Mouse (Mus musculus) bone marrow, adult 2 months (tissue): ENCODE data around the gene Erg28. TPM values are rescaled to one million over a fixed set of nuclear protein-coding genes. Genes with fewer than 3 reads are reported as not detected.

Source experiments
- H3K27ac ChIP-seq: fragments of 200-500 bp; 2 replicates; pipeline ENCODE4 v1.5.1; 2012; ENCODE audit warnings: low read depth, mild to moderate bottlenecking, control low read depth, inconsistent platforms, low read length; ENCODE audit not compliant: control insufficient read depth, poor library complexity, insufficient read depth
- H3K4me1 ChIP-seq: fragments of 200-500 bp; 2 replicates; pipeline ENCODE4 v1.6.1; 2011; ENCODE audit warnings: low read length; ENCODE audit not compliant: control insufficient read depth, insufficient read depth
- H3K4me3 ChIP-seq: fragments of 200-500 bp; replicated peaks from 2 replicates; pipeline ENCODE3; 2011; ENCODE audit warnings: mild to moderate bottlenecking, low read depth, low read length, control low read depth; ENCODE audit not compliant: control insufficient read depth
- CTCF ChIP-seq: fragments of 200-500 bp; IDR thresholded peaks from 2 replicates; pipeline ENCODE4 v1.5.1; 2011; ENCODE audit warnings: low read length, control low read depth; ENCODE audit not compliant: control insufficient read depth, insufficient read depth
- POLR2A ChIP-seq: fragments of 200-500 bp; IDR thresholded peaks from 2 replicates; pipeline ENCODE4 v1.6.1; 2011; ENCODE audit warnings: low read depth, mild to moderate bottlenecking, control low read depth, low read length, borderline replicate concordance; ENCODE audit not compliant: control insufficient read depth
- WGBS: fragments of 180-500 bp; shearing (Covaris S2); methylation state at CpG from one replicate; pipeline ENCODE4 v1.1.7; 2018; 5-methylcytosine and 5-hydroxymethylcytosine counted together
- polyA plus RNA-seq: library from polyadenylated mRNA; stranded (reverse); fragments of >200 nt; gene quantifications from 2 replicates; pipeline ENCODE4 v1.2.4, GENCODE M21; 2011; ENCODE audit warnings: low replicate concordance; ENCODE audit not compliant: missing spikeins, insufficient read depth, insufficient read length

Erg28 gene
- polyA plus RNA-seq, 1 experiment: 34.8 TPM

DNA sequence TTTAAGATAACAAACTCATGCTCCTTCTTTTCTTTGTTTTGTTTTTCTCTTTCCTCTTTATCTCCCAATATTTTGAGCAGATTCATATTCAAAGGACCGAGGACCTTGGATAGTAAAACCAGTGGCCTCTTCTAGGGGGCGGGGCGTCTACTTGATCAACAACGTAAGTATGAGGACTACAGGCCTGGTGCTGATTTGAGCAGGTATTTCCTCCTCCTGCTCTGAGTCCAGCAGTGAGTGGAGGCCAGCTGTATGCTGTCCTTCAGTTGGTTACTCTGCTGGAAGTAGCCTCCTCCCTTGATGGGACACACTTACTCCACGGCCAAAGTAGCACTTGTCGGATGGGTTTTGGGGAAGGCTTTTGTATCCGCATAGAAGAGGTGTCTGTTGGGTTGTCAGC, 33.0 kb upstream of the Erg28 start:
- Histone ChIP-seq H3K27ac (no peak overlapping the region), H3K4me1 (no peaks in the 10 kb centered on the region), H3K4me3 (no peak overlapping the region)
- 90% methylated on average over 7 of the region's 7 CpGs for WGBS
- no peak for TF ChIP-seq CTCF
- no peak for TF ChIP-seq POLR2A

DNA sequence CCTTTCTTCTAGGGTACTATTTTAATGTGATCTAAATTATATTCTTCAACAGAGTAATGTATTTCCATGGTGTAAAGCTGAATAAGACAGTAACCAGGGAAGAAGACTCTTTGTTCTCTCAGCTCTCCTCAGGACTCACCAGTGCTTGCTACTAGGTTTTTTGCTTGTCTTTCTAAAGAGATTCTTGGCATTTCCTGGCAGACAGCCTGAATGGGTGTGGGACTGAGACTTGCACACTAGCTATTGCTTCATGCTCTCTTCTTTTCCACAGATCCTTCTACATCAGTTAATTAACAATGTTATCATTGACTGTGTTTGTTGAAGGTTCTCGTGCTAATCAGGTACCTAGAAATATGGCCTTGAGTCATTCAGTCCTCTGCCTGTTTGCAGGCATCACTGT, 29.9 kb upstream of the Erg28 start:
- WGBS: 73% methylated on average over 1 of the region's 1 CpGs
- Histone ChIP-seq H3K4me1 (no peaks in the 10 kb centered on the region), H3K27ac (no peak overlapping the region), H3K4me3 (no peak overlapping the region)
- no peak for TF ChIP-seq POLR2A
- TF ChIP-seq CTCF: no peak

DNA sequence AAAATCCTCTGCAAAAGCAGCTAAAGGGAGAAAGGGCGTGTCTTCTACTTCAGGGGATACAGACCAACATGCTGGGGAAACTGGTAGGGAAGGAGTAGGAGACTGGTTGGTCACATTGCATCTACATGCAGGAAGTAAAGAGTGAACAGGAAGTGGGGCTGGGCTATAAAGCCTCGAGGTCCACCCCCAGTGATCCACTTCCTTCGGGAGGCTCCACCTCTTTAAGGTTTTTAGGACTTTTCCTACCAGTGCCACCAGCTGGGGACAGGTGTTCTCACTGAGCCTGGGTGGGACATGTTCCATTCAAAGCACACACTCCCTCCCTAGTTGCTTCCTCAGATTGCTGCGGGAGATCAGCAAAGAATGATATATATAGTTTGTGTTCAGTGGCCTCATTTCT, 29.5 kb upstream of the Erg28 start:
- no peak overlapping the region for H3K4me3 ChIP-seq
- no peak for TF ChIP-seq POLR2A
- TF ChIP-seq CTCF: no peak
- no peaks in the 10 kb centered on the region for H3K4me1 ChIP-seq
- no peak overlapping the region for H3K27ac ChIP-seq
- WGBS: 69% methylated on average over 4 of the region's 4 CpGs

DNA sequence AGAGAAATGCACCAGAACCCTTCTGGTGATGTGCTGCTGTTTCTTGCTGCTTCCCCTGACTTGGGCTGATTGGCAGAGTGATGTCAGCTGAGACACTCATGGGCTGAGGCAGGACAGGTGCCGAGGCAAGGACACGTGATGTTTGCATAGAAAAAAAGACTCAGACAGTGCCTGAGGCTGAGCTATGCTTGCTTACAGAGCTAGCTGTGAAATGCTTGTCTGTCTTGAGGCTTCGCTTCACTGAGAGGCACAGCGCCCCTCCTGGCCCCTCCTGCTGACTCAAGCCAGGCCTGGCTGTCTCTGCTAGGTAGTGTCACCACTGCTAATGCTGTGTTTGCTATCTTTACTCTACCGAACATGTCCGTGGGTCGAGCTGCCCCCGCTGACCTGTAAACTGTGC, 26.3 kb upstream of the Erg28 start:
- no peak overlapping the region for H3K4me3 ChIP-seq
- no peaks in the 10 kb centered on the region for H3K4me1 ChIP-seq
- TF ChIP-seq POLR2A (no peak), CTCF (no peak)
- 90% methylated on average over 8 of the region's 8 CpGs for WGBS
- H3K27ac ChIP-seq: no peak overlapping the region

DNA sequence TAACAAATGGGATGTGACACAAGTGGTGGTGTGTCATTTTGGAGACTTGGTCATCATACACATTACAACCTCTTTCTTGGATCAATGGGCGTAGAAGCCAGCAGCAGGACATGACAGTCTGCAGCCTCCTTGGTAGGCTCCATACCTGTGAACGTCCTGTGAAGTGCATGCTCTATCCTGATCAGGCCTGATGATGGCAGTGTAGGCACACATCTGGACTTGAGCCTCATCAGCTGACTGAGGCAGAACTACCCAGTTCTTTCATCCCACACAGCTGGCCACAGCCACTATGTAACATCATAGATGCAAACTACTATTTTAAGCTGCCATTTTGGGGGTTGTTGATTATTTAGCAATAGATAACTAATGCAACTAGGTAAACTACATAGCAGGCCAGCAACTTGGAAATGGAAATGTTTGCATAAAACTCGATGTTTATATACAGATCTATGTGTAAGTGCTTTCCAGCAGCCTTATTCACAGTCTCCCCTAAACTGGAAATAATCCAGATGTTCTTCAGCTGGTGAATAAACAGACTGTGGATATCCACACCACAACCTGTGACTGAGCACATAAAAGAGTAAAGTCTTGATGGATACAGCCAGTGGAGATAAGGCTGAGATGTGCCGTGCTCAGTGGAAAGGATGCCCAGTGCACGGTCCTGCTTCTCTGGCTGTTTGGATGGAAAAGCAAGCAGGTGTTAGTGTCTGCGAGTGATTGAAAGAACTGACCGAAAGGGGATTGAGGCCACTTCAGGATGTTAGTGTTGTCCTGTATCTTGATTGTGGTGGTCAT, 24.0 kb upstream of the Erg28 start:
- Histone ChIP-seq H3K4me3 (no peak overlapping the region), H3K27ac (no peak overlapping the region), H3K4me1 (no peaks in the 10 kb centered on the region)
- 83% methylated on average over 7 of the region's 7 CpGs for WGBS
- no peak for TF ChIP-seq POLR2A
- peak; percentile 55 for TF ChIP-seq CTCF

DNA sequence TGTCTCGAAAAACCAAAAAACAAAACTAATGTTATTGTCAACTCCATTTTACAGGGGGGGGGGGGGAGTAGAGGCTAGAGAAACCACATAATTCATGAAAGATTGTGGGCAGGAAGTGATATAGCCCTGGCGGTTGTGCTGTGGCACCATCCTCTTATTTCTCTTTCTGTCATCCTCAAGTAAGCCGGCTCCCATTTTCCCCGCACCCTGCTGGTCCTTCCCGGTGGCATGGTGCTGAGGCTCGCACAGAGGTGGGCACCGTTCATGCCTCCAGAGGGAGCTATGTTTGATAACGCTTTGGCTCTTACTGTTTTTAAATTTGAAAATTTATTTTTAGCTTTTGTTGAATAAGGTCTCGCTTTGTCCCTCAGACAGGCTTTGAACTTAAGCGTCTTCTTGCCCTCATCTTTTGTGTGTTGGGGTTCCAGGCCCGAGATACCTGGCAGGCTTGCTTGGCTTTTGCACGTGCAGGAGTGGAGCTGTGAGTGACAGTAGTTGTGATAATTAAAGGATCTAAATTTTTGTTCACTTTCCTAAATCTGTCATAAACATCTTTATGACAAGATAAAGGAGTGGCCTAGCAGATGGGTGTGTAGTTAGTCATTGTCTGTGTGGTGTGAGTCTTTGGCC, 15.1 kb upstream of the Erg28 start:
- WGBS: 43% methylated on average over 12 of the region's 12 CpGs
- TF ChIP-seq CTCF (no peak), POLR2A (no peak)
- H3K27ac ChIP-seq: no peak overlapping the region
- no peak overlapping the region for H3K4me3 ChIP-seq
- H3K4me1 ChIP-seq: no peaks in the 10 kb centered on the region

- WGBS: 92% methylated on average over 2 of the region's 2 CpGs
- Histone ChIP-seq H3K27ac (no peak overlapping the region), H3K4me1 (no peaks in the 10 kb centered on the region), H3K4me3 (no peak overlapping the region)
- TF ChIP-seq CTCF (no peak), POLR2A (no peak)
Observed at GRCm38 (mm10) chr12:85837765-85838164, 13.4 kb upstream of the Erg28 start.

GRCm38 (mm10) chr12:85834543-85834942, 10.2 kb upstream of the Erg28 start:
- TF ChIP-seq CTCF (no peak), POLR2A (no peak)
- no peaks in the 10 kb centered on the region for H3K4me1 ChIP-seq
- H3K27ac ChIP-seq: no peak overlapping the region
- 83% methylated on average over 2 of the region's 2 CpGs for WGBS
- H3K4me3 ChIP-seq: no peak overlapping the region
